Mouse (Mus musculus) CH12.LX (cell line): ENCODE data around the gene Fbl. TPM values are rescaled to one million over a fixed set of nuclear protein-coding genes. Genes with fewer than 3 reads are reported as not detected.

Source experiments
- DNase-seq: peaks from one replicate; pipeline ENCODE4 v3.0.0-alpha.2; 2013; ENCODE audit errors: extremely low read depth
- H3K27ac ChIP-seq: 2 replicates; pipeline ENCODE4 v1.5.1; 2012; ENCODE audit warnings: low read depth, mild to moderate bottlenecking, control low read depth, moderate library complexity; ENCODE audit not compliant: insufficient read depth
- H3K27me3 ChIP-seq: replicated peaks from 2 replicates; pipeline ENCODE3; 2012; ENCODE audit warnings: inconsistent platforms
- H3K36me3 ChIP-seq, 2 experiments: replicated peaks in 1 of 2; 2 replicates each; pipeline versions ENCODE3 to v1.6.1; 2012; ENCODE audit warnings: inconsistent platforms in 1 of 2, low read length in 1 of 2, mild to moderate bottlenecking in 1 of 2, mixed read lengths in 1 of 2, moderate library complexity in 1 of 2; ENCODE audit not compliant: control insufficient read depth in 1 of 2, insufficient read depth in 1 of 2
- H3K4me1 ChIP-seq, 2 experiments: 2 replicates each; pipeline ENCODE4 v1.6.1; 2012; ENCODE audit warnings: inconsistent platforms in 1 of 2, moderate library complexity in 1 of 2; ENCODE audit not compliant: insufficient read depth in 2 of 2, control insufficient read depth in 1 of 2
- H3K4me2 ChIP-seq: 2 replicates; pipeline ENCODE4 v1.6.1; 2012; ENCODE audit warnings: low read depth, mild to moderate bottlenecking, control low read depth; ENCODE audit not compliant: poor library complexity, insufficient read depth, severe bottlenecking
- H3K4me3 ChIP-seq, 3 experiments: fragments of 150-350 bp in 1 of 3; sonication (generic) in 1 of 3; replicated peaks in 1 of 3; 2 replicates each; pipeline versions ENCODE3 to v1.5.1; 2011 to 2012; ENCODE audit warnings: low read depth in 2 of 3, low read length in 2 of 3, mild to moderate bottlenecking in 2 of 3, moderate library complexity in 2 of 3, control low read depth in 1 of 3, improper control_type of control experiment in 1 of 3, inconsistent platforms in 1 of 3, mixed read lengths in 1 of 3; ENCODE audit not compliant: poor library complexity in 1 of 3
- H3K79me2 ChIP-seq: replicated peaks from 2 replicates; pipeline ENCODE4 v1.6.1; 2012; ENCODE audit warnings: mild to moderate bottlenecking, moderate library complexity; ENCODE audit not compliant: control insufficient read depth, poor library complexity, insufficient read depth, severe bottlenecking; ENCODE audit errors: extremely low read depth
- H3K9ac ChIP-seq: 2 replicates; pipeline ENCODE4 v1.6.1; 2012; ENCODE audit warnings: low read depth, mild to moderate bottlenecking, control low read depth, moderate library complexity; ENCODE audit not compliant: insufficient read depth
- H3K9me3 ChIP-seq: replicated peaks from 2 replicates; pipeline ENCODE3; 2012; ENCODE audit warnings: low read length, inconsistent platforms, mixed read lengths
- BHLHE40 ChIP-seq: IDR thresholded peaks from 2 replicates; pipeline ENCODE4 v1.6.1; 2011; ENCODE audit warnings: mild to moderate bottlenecking, low read depth, low read length, improper control_type of control experiment
- CHD1 ChIP-seq: IDR thresholded peaks from 2 replicates; pipeline ENCODE4 v1.6.1; 2012; ENCODE audit warnings: low read depth, low read length, improper control_type of control experiment, inconsistent platforms
- CHD2 ChIP-seq: IDR thresholded peaks from 2 replicates; pipeline ENCODE4 v1.6.1; 2011; ENCODE audit warnings: low read length, improper control_type of control experiment
- ELF1 ChIP-seq: IDR thresholded peaks from 2 replicates; pipeline ENCODE4 v1.6.1; 2014; ENCODE audit warnings: low read depth, mild to moderate bottlenecking, inconsistent platforms, low read length, improper control_type of control experiment
- HCFC1 ChIP-seq: IDR thresholded peaks from 2 replicates; pipeline ENCODE4 v1.6.1; 2012; ENCODE audit warnings: low read depth, mild to moderate bottlenecking, inconsistent platforms, low read length, improper control_type of control experiment
- IRF4 ChIP-seq: IDR thresholded peaks from 2 replicates; pipeline ENCODE4 v1.6.1; 2014; ENCODE audit warnings: low read depth, mild to moderate bottlenecking, inconsistent platforms, low read length, improper control_type of control experiment
- JUN ChIP-seq: IDR thresholded peaks from 2 replicates; pipeline ENCODE4 v1.6.1; 2011; ENCODE audit warnings: low read depth, mild to moderate bottlenecking, low read length, improper control_type of control experiment, moderate library complexity; ENCODE audit not compliant: insufficient read depth
- JUND ChIP-seq: conservative IDR thresholded peaks from 2 replicates; pipeline ENCODE4 v1.6.1; 2011; ENCODE audit warnings: low read depth, low read length, improper control_type of control experiment
- MEF2A ChIP-seq: IDR thresholded peaks from 2 replicates; pipeline ENCODE4 v1.6.1; 2014; ENCODE audit warnings: low read depth, mild to moderate bottlenecking, inconsistent platforms, low read length, improper control_type of control experiment, borderline replicate concordance
- MXI1 ChIP-seq: IDR thresholded peaks from 2 replicates; pipeline ENCODE4 v1.6.1; 2011; ENCODE audit warnings: mild to moderate bottlenecking, low read depth, low read length, improper control_type of control experiment
- NELFE ChIP-seq: IDR thresholded peaks from 2 replicates; pipeline ENCODE4 v1.6.1; 2011; ENCODE audit warnings: low read depth, low read length, improper control_type of control experiment
- NRF1 ChIP-seq: IDR thresholded peaks from 2 replicates; pipeline ENCODE4 v1.6.1; 2014; ENCODE audit warnings: low read depth, mild to moderate bottlenecking, inconsistent platforms, low read length, improper control_type of control experiment, moderate library complexity
- POLR2A ChIP-seq: IDR thresholded peaks from 2 replicates; pipeline ENCODE4 v1.6.1; 2011; ENCODE audit warnings: low read depth, mild to moderate bottlenecking, improper control_type of control experiment, low read length
- POLR2AphosphoS2 ChIP-seq: IDR thresholded peaks from 2 replicates; pipeline ENCODE4 v1.6.1; 2011; ENCODE audit warnings: low read depth, low read length, improper control_type of control experiment
- SMC3 ChIP-seq: IDR thresholded peaks from 2 replicates; pipeline ENCODE4 v1.6.1; 2011; ENCODE audit warnings: low read depth, low read length, improper control_type of control experiment
- TCF12 ChIP-seq: IDR thresholded peaks from 2 replicates; pipeline ENCODE4 v1.6.1; 2014; ENCODE audit warnings: low read depth, mild to moderate bottlenecking, inconsistent platforms, low read length, improper control_type of control experiment
- UBTF ChIP-seq: IDR thresholded peaks from 2 replicates; pipeline ENCODE4 v1.6.1; 2012; ENCODE audit warnings: low read depth, mild to moderate bottlenecking, inconsistent platforms, low read length, improper control_type of control experiment, moderate library complexity
- USF1 ChIP-seq: IDR thresholded peaks from 2 replicates; pipeline ENCODE4 v1.6.1; 2014; ENCODE audit warnings: low read depth, mild to moderate bottlenecking, inconsistent platforms, low read length, improper control_type of control experiment
- ZC3H11A ChIP-seq: IDR thresholded peaks from 2 replicates; pipeline ENCODE4 v1.6.1; 2012; ENCODE audit warnings: low read depth, mild to moderate bottlenecking, inconsistent platforms, low read length, improper control_type of control experiment
- ZKSCAN1 ChIP-seq: IDR thresholded peaks from 2 replicates; pipeline ENCODE4 v1.6.1; 2012; ENCODE audit warnings: low read depth, inconsistent platforms, low read length, improper control_type of control experiment, borderline replicate concordance
- ZNF384 ChIP-seq: IDR thresholded peaks from 2 replicates; pipeline ENCODE4 v1.6.1; 2012; ENCODE audit warnings: low read depth, low read length, improper control_type of control experiment, inconsistent platforms
- dilution Hi-C: fragments of 300-500 bp; cut with MboI; formaldehyde crosslinking; loops from 2 replicates; pipeline ENCODE4 v1.14.3; 2020; ENCODE audit warnings: low sequenced_read_pairs; ENCODE audit not compliant: extremely low pct_unique_long_range_greater_than_20kb, extremely low pct_ligation_motif_present
- in situ Hi-C: fragments of 300-500 bp; cut with MboI; formaldehyde crosslinking; loops from 3 replicates; pipeline ENCODE4 v1.14.3; 2019; ENCODE audit warnings: low sequenced_read_pairs, low pct_ligation_motif_present, low pct_unique_long_range_greater_than_20kb, mixed read lengths
- polyA plus RNA-seq: library from polyadenylated mRNA; unstranded; fragments of >175 nt; gene quantifications from 2 replicates; pipeline ENCODE4 v1.2.1, GENCODE M21; 2012; ENCODE audit warnings: low read depth; ENCODE audit not compliant: insufficient read length
- total RNA-seq, 2 experiments: library from RNA; depleted of rRNA; stranded (reverse); fragments of 300-350 nt in 1 of 2; fragments of >200 nt in 1 of 2; gene quantifications; 2 replicates each; pipeline ENCODE4 v1.2.3; 2012 to 2014

The Fbl gene
- total and polyA plus RNA-seq, 3 experiments: 151 to 426 (median 180) TPM

DNA sequence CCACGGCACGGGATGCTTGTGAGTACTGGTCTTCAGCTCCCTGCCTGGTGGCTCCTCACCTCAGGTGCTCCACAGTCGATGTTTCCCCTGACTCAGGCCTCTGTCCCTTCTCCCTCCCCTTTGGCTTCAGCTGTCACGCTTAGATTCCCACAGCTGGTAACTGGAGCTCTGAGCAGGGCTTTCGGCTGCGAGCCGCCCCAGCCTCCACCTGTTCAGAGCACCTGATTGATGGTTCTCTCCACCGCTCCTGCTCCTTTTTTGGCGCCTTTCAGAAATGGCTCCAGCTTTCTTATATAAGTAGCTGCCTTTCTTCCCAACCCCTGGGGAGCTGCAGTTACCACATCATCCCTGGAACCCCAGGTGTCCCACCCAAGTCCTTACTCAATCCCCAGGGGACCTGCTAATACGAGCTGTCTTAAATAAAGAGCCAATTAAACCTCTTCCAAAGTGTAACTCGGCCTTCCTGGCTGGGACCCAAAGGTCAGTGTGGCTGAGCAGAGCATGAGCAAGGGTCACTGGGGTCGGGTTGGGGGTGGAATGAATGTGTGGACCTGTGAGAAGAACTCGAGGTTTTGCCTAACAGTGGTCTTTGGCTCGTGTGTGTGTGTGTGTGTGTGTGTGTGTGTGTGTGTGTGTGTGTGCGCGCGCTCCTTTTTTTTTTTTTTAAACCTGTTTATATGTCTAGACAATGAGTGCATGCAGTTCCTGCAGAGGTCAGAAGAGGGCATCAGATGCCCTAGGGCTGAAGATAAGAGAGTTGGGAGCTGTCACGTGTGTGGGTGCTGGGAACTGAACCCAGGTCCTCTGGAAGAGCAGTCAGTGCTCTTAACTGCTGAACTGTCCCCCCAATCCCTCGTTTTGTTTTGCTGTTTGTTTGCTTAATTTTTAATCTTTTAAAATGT lies 33.9 kb downstream of the Fbl start:
- Histone ChIP-seq H3K27me3 (no peaks in the 10 kb centered on the region), H3K9ac (no peak overlapping the region), H3K79me2 (no peaks in the 10 kb centered on the region), H3K9me3 (peaks cover 6% of the 10 kb centered on the region), H3K27ac (no peak overlapping the region), H3K36me3 (peaks cover 2 to 11% of the 10 kb centered on the region in 2 experiments), H3K4me3 (no peak overlapping the region), H3K4me1 (no peaks in the 10 kb centered on the region; a peak in 1 of 4 replicates), H3K4me2 (no peak overlapping the region)
- dilution Hi-C loops (no loop called here), in situ Hi-C loops (no loop called here)
- DNase-seq: no peak
- TF ChIP-seq ZC3H11A (no peak), NELFE (no peak), CHD1 (no peak), ZNF384 (no peak), JUN (no peak), CHD2 (no peak), SMC3 (no peak), ZKSCAN1 (no peak), TCF12 (no peak), USF1 (no peak)
- TF ChIP-seq, all 38 proteins: peak for 0

DNA sequence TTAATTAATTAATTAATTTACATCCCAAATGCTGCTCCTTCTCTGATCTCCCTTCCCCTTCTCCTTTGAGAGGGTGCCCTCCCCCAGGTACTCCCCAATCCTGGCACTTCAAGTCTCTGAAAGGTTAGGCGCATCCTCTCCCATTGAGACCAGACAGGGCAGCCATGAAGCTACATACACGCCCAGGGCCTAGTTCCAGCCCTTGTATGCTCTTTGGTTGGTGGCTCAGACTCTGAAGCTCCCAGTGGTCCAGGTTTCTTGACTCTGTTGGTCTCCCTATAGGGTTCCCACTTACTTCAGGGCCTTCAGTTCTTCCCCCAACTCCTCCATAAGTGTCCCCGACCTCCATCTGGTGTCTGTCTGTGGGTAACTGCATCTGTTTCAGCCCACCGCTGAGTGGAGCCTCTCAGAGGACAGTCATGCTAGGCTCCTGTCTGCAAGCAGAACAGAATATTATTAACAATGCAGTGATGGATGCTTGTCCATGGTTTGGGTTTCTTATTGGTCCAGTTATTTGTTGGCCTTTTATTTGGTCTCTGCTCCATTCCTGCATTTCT lies 36.6 kb downstream of the Fbl start:
- Histone ChIP-seq H3K4me2 (no peak overlapping the region), H3K9me3 (peaks cover 6% of the 10 kb centered on the region), H3K9ac (no peak overlapping the region), H3K79me2 (no peaks in the 10 kb centered on the region), H3K27me3 (no peaks in the 10 kb centered on the region), H3K36me3 (no peaks in the 10 kb centered on the region), H3K4me3 (no peak overlapping the region), H3K27ac (no peak overlapping the region), H3K4me1 (no peaks in the 10 kb centered on the region; a peak in 1 of 4 replicates)
- in situ Hi-C loops: no loop called here
- DNase-seq: no peak
- dilution Hi-C loops: no loop called here
- TF ChIP-seq UBTF (no peak), JUND (no peak), TCF12 (no peak), IRF4 (no peak), POLR2A (no peak), NRF1 (no peak), HCFC1 (no peak), ZNF384 (no peak), MXI1 (no peak), JUN (no peak), CHD1 (no peak), BHLHE40 (no peak), POLR2AphosphoS2 (no peak), SMC3 (no peak), USF1 (no peak), ELF1 (no peak), MEF2A (no peak)
